Mouse (Mus musculus): ENCODE data around the gene Wdr59.

The Wdr59 gene

GRCm38 (mm10) chr8:111521713-111522429 is at the start of gene Wdr59:
TSS of gene Wdr59 (minus strand) at chr8:111522092.
- CTCF ChIA-PET: interaction anchor here in 3 of 4 experiments (0.5 to 1.4 kb wide), 9 partner anchors 14 to 893 kb away, joined by 3 to 10 read pairs (median 4); partner anchors contain the start of gene Znrf1 (in 2 of the 3)
- POLR2A ChIA-PET: interaction anchor here (0.5 to 2.3 kb wide), 30 partner anchors 9 to 999 kb away, joined by 3 to 16 read pairs (median 3); partner anchors contain the start of genes Znrf1 (in 3 of the 4) and Cfdp1 (in 1 of the 4)

GRCm38 (mm10) chr8:111571661-111572060 is 49.8 kb upstream of the Wdr59 start:
- POLR2A ChIA-PET: interaction anchor here in 1 of 4 experiments (0.7 to 1.4 kb wide), 2 partner anchors 15 to 1876 kb away, joined by 3 read pairs; no protein-coding TSS in a partner anchor
- CTCF ChIA-PET: interaction anchor here in 1 of 4 experiments (0.7 kb wide), 1 partner anchor 41 kb away, joined by 4 read pairs; no protein-coding TSS in a partner anchor

- POLR2A ChIA-PET: interaction anchor here in 2 of 4 experiments (0.6 to 1.0 kb wide), 2 partner anchors 11 to 49 kb away, joined by 3 read pairs; partner anchors contain the start of gene Wdr59 (in 1 of the 2)
- CTCF ChIA-PET: interaction anchor here in 2 of 4 experiments (0.6 to 0.8 kb wide), 2 partner anchors 14 to 219 kb away, joined by 3 read pairs; no protein-coding TSS in a partner anchor
These were observed 48.5 kb upstream of the Wdr59 start for GRCm38 (mm10) chr8:111570432-111570831.

- ChIA-PET CTCF (interaction anchor here in 1 of 4 experiments (0.8 kb wide), 1 partner anchor 13 kb away, joined by 3 read pairs; no protein-coding TSS in a partner anchor), POLR2A (interaction anchor here in 1 of 4 experiments (1.0 kb wide), 1 partner anchor 12 kb away, joined by 3 read pairs; no protein-coding TSS in a partner anchor)
These were observed 48.0 kb upstream of the Wdr59 start for GRCm38 (mm10) chr8:111569926-111570325.

GRCm38 (mm10) chr8:111568029-111568428 is 46.1 kb upstream of the Wdr59 start:
- CTCF ChIA-PET: interaction anchor here in 1 of 4 experiments (0.7 kb wide), 1 partner anchor 80 kb away, joined by 4 read pairs; no protein-coding TSS in a partner anchor

GRCm38 (mm10) chr8:111567571-111567970 is 45.7 kb upstream of the Wdr59 start:
- ChIA-PET CTCF (interaction anchor here in 1 of 4 experiments (0.7 kb wide), 1 partner anchor 81 kb away, joined by 4 read pairs; no protein-coding TSS in a partner anchor), POLR2A (interaction anchor here in 2 of 4 experiments (0.8 to 1.2 kb wide), 3 partner anchors 15 to 24 kb away, joined by 3 to 4 read pairs (median 3); no protein-coding TSS in a partner anchor)

More at GRCm38 (mm10) chr8:111568029-111568428, 46.1 kb upstream of the Wdr59 start:
- POLR2A ChIA-PET: interaction anchor here in 3 of 4 experiments (0.6 to 1.2 kb wide), 4 partner anchors 15 to 24 kb away, joined by 3 to 4 read pairs (median 3); no protein-coding TSS in a partner anchor

- ChIA-PET CTCF (no interaction called here), POLR2A (interaction anchor here in 3 of 4 experiments (0.6 to 1.8 kb wide), 7 partner anchors 14 to 56 kb away, joined by 3 to 5 read pairs (median 3); no protein-coding TSS in a partner anchor)
These were observed 44.4 kb upstream of the Wdr59 start for GRCm38 (mm10) chr8:111566326-111566725.

- CTCF ChIA-PET: interaction anchor here in 1 of 4 experiments (1.0 kb wide), 1 partner anchor 30 kb away, joined by 3 read pairs; the partner anchor contains the start of gene Znrf1
- POLR2A ChIA-PET: interaction anchor here (0.6 to 1.8 kb wide), 12 partner anchors 8 to 343 kb away, joined by 3 to 8 read pairs (median 3); no protein-coding TSS in a partner anchor
These were observed 43.9 kb upstream of the Wdr59 start for GRCm38 (mm10) chr8:111565784-111566191.

GRCm38 (mm10) chr8:111564093-111564492 is 42.2 kb upstream of the Wdr59 start:
- POLR2A ChIA-PET: interaction anchor here in 1 of 4 experiments (0.6 to 1.5 kb wide), 4 partner anchors 24 to 261 kb away, joined by 3 to 4 read pairs (median 3); no protein-coding TSS in a partner anchor
- CTCF ChIA-PET: no interaction called here

- ChIA-PET CTCF (no interaction called here), POLR2A (interaction anchor here in 1 of 4 experiments (1.2 to 1.5 kb wide), 2 partner anchors 25 to 63 kb away, joined by 3 to 4 read pairs; no protein-coding TSS in a partner anchor)
These were observed 41.8 kb upstream of the Wdr59 start for GRCm38 (mm10) chr8:111563687-111564086.

- POLR2A ChIA-PET: interaction anchor here in 2 of 4 experiments (0.6 to 1.2 kb wide), 4 partner anchors 11 to 1366 kb away, joined by 3 to 5 read pairs (median 3); no protein-coding TSS in a partner anchor
- CTCF ChIA-PET: no interaction called here
These were observed 41.2 kb upstream of the Wdr59 start for GRCm38 (mm10) chr8:111563075-111563474.

GRCm38 (mm10) chr8:111562274-111562803 is 40.4 kb upstream of the Wdr59 start:
- CTCF ChIA-PET: no interaction called here
- POLR2A ChIA-PET: interaction anchor here in 2 of 4 experiments (0.6 to 1.6 kb wide), 5 partner anchors 10 to 1365 kb away, joined by 3 to 5 read pairs (median 3); no protein-coding TSS in a partner anchor

- ChIA-PET CTCF (no interaction called here), POLR2A (interaction anchor here in 2 of 4 experiments (0.6 to 1.6 kb wide), 3 partner anchors 14 to 642 kb away, joined by 3 to 5 read pairs (median 3); partner anchors contain the start of gene St3gal2 (in 1 of the 2))
These were observed 39.9 kb upstream of the Wdr59 start for GRCm38 (mm10) chr8:111561824-111562223.

- CTCF ChIA-PET: interaction anchor here in 2 of 4 experiments (0.6 to 0.7 kb wide), 2 partner anchors 16 to 146 kb away, joined by 4 to 8 read pairs; partner anchors contain the start of gene Znrf1 (in 1 of the 2)
- POLR2A ChIA-PET: interaction anchor here in 2 of 4 experiments (0.7 to 1.1 kb wide), 3 partner anchors 13 to 1021 kb away, joined by 3 to 4 read pairs (median 4); no protein-coding TSS in a partner anchor
These were observed 29.7 kb upstream of the Wdr59 start for GRCm38 (mm10) chr8:111551511-111552130.

GRCm38 (mm10) chr8:111550002-111550870 is 28.3 kb upstream of the Wdr59 start:
- CTCF ChIA-PET: interaction anchor here in 1 of 4 experiments (0.7 kb wide), 1 partner anchor 76 kb away, joined by 6 read pairs; no protein-coding TSS in a partner anchor
- POLR2A ChIA-PET: interaction anchor here (0.6 to 1.7 kb wide), 12 partner anchors 10 to 98 kb away, joined by 3 to 5 read pairs (median 3); partner anchors contain the start of genes Znrf1 (in 4 of the 4) and Wdr59 (in 1 of the 4)

- ChIA-PET CTCF (interaction anchor here in 1 of 4 experiments (1.0 kb wide), 1 partner anchor 12 kb away, joined by 3 read pairs; the partner anchor contains the start of gene Znrf1), POLR2A (interaction anchor here in 2 of 4 experiments (0.6 to 3.7 kb wide), 11 partner anchors 9 to 95 kb away, joined by 3 to 20 read pairs (median 3); partner anchors contain the start of genes Wdr59 (in 2 of the 2), Zfp1 (in 1 of the 2) and Znrf1 (in 1 of the 2))
These were observed 26.3 kb upstream of the Wdr59 start for GRCm38 (mm10) chr8:111548201-111548600.

Data from embryonic stem cell, embryonic (primary cell).